Mouse (Mus musculus) bone marrow, adult 2 months (tissue): ENCODE data around the gene Trappc1.

Experiments used
- CTCF ChIP-seq: fragments of 200-500 bp; IDR thresholded peaks from 2 replicates; pipeline ENCODE4 v1.5.1; 2011; ENCODE audit warnings: low read length, control low read depth; ENCODE audit not compliant: control insufficient read depth, insufficient read depth
- POLR2A ChIP-seq: fragments of 200-500 bp; IDR thresholded peaks from 2 replicates; pipeline ENCODE4 v1.6.1; 2011; ENCODE audit warnings: low read depth, mild to moderate bottlenecking, control low read depth, low read length, borderline replicate concordance; ENCODE audit not compliant: control insufficient read depth

DNA sequence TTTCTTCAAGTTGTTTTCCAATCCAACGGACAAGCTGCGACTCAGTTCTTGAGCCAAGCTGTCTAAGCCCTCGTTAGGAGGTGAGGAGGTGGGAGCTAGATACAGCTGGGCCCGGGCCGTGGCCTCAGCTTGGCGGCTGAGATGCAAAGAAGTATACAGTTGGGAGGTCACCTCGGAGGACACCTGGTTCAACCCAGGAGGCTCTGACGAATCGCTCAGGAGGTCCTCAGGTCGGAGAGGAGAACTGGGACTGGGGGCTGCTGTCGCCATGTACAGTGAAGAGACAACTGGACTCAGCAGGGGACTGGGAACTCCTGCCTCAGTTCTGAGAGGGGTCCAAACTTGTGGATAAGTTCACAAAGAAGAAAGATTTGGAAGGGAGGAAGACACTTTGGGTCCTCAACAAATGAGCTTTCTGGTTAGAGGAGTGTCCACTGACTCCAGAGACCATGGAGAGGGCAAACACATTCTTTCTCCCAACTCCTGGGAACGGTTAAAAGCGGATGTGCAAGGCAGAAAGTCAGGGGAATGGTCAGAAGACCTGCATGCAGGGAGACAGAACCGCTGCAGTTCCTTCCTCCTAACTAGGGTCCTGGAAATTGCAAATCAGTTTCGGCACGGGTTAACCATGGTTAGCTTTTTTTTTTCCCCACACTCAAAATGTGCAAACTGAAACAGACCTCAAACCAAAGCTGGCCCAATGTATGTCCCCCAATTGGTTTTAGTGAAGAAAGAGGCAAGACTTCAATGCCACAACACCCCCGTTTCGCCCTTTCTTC is 898 bp upstream of the Trappc1 start:
- TF ChIP-seq POLR2A (no peak), CTCF (no peak)
